Mouse (Mus musculus) spleen, postnatal 36 days (tissue): ENCODE results near the gene Scgb2b21.
"Not testable (repeated sequence)": the region's sequence is repeated elsewhere in the genome, so short reads cannot be mapped to it uniquely, and the experiment has no call there.

ENCODE experiments used
- DNase-seq, 2 experiments: peaks; one replicate each; pipeline ENCODE4 v3.0.0; 2022; ENCODE audit warnings: low spot score in 2 of 2, mixed read lengths in 1 of 2

Scgb2b21 gene

GRCm38 (mm10) chr7:33520358-33520757 is at the start of gene Scgb2b21:
TSS of gene Scgb2b21 (minus strand) at chr7:33520458.
- no peak for DNase-seq

GRCm38 (mm10) chr7:33543420-33543819 is 23.2 kb upstream of the Scgb2b21 start:
- DNase-seq = not testable (repeated sequence)
